Mouse (Mus musculus): Measurements from ENCODE around the gene Atg9b.
A peak's percentile ranks its signal among the peaks of the same experiment; 100 is the strongest.

The Atg9b gene

GRCm38 (mm10) chr5:24391864-24392263 lies at the start of gene Atg9b:
Atg9b (minus strand) TSS chr5:24392143.
- no peak for DNase-seq (ENCODE audit: low read depth, low spot score)

- DNase-seq (ENCODE audit: low read depth, low spot score), result no peak
These were observed 49.2 kb upstream of the Atg9b start for GRCm38 (mm10) chr5:24441187-24441586.

- no peak for DNase-seq (ENCODE audit: low read depth, low spot score)
These were observed 42.0 kb upstream of the Atg9b start for GRCm38 (mm10) chr5:24433993-24434392.

- DNase-seq (ENCODE audit: low read depth, low spot score), result no peak
These were observed 36.7 kb upstream of the Atg9b start for GRCm38 (mm10) chr5:24428596-24428995.

- DNase-seq (ENCODE audit: low read depth, low spot score), result no peak
These were observed 36.0 kb upstream of the Atg9b start for GRCm38 (mm10) chr5:24427981-24428402.

GRCm38 (mm10) chr5:24427285-24427633 lies 35.3 kb upstream of the Atg9b start:
- no peak for DNase-seq (ENCODE audit: low read depth, low spot score)

- no peak for DNase-seq (ENCODE audit: low read depth, low spot score)
These were observed 34.8 kb upstream of the Atg9b start for GRCm38 (mm10) chr5:24426556-24427284.

GRCm38 (mm10) chr5:24426037-24426432 lies 34.1 kb upstream of the Atg9b start:
- DNase-seq (ENCODE audit: low read depth, low spot score), result no peak

- no peak for DNase-seq (ENCODE audit: low read depth, low spot score)
These were observed 33.6 kb upstream of the Atg9b start for GRCm38 (mm10) chr5:24425421-24426036.

GRCm38 (mm10) chr5:24424861-24425411 lies 33.0 kb upstream of the Atg9b start:
- no peak for DNase-seq (ENCODE audit: low read depth, low spot score)

GRCm38 (mm10) chr5:24424004-24424781 lies 32.2 kb upstream of the Atg9b start:
- no peak for DNase-seq (ENCODE audit: low read depth, low spot score)

- peak; percentile 100 for DNase-seq (ENCODE audit: low read depth, low spot score)
These were observed 31.4 kb upstream of the Atg9b start, which contains the start of the genes Cdk5 and Slc4a2 for GRCm38 (mm10) chr5:24423129-24424003. Cdk5 (minus strand) TSS chr5:24423530. Slc4a2 (plus strand) TSS chr5:24423837.

GRCm38 (mm10) chr5:24420381-24420780 lies 28.4 kb upstream of the Atg9b start:
- no peak for DNase-seq (ENCODE audit: low read depth, low spot score)

- no peak for DNase-seq (ENCODE audit: low read depth, low spot score)
These were observed 25.6 kb upstream of the Atg9b start for GRCm38 (mm10) chr5:24417587-24417986.

GRCm38 (mm10) chr5:24416222-24416736 lies 24.3 kb upstream of the Atg9b start:
- no peak for DNase-seq (ENCODE audit: low read depth, low spot score)

- no peak for DNase-seq (ENCODE audit: low read depth, low spot score)
These were observed 22.0 kb upstream of the Atg9b start for GRCm38 (mm10) chr5:24413938-24414337.

- DNase-seq (ENCODE audit: low read depth, low spot score), result no peak
These were observed 21.2 kb upstream of the Atg9b start, which contains the start of gene Asic3 for GRCm38 (mm10) chr5:24413042-24413693. Asic3 (plus strand) TSS chr5:24413392.

- DNase-seq (ENCODE audit: low read depth, low spot score), result no peak
These were observed 20.1 kb upstream of the Atg9b start for GRCm38 (mm10) chr5:24412063-24412462.

GRCm38 (mm10) chr5:24409466-24409865 lies 17.5 kb upstream of the Atg9b start:
- no peak for DNase-seq (ENCODE audit: low read depth, low spot score)

- no peak for DNase-seq (ENCODE audit: low read depth, low spot score)
These were observed 16.7 kb upstream of the Atg9b start for GRCm38 (mm10) chr5:24408651-24409050.

All from telencephalon, adult 2 months (tissue).